Mouse (Mus musculus) frontal cortex, postnatal 14 days (tissue): Measurements from ENCODE around the gene Taldo1.
"Not testable (repeated sequence)": the region's sequence is repeated elsewhere in the genome, so short reads cannot be mapped to it uniquely, and the experiment has no call there.

ENCODE experiments used
- DNase-seq, 2 experiments: peaks; one replicate each; pipeline ENCODE4 v3.0.0; 2022; ENCODE audit warnings: low spot score in 2 of 2

The Taldo1 gene

DNA sequence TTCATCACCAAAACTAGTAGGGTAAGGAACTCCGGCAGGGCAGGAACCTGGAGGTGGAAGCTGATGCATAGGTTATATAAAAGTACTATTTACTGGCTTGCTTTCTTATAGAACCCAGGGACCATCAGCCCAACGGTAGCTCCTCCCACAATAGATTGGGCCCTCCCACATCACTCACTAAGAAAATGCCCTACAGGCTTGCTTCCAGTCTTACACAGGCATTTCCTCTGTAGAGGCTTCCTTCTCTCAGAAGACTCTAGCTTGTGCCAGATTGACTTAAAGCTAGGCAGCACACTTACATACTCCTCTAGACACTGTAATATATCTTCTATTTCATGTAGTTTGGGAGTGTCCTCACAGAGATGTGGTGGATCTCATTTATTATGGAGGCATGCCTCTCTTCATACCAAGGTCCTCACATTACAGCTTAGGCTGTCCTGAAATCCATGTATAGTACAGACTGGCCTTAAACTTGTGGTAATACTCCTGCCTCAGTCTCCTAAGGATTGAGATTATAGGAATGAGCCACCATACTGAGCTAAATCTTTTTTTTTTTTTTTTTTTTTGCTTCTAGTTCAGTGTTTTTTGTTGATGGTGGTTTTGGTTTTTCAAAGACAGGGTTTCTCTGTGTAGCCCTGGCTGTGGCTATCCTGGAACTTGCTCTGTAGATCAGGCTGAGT, 4.1 kb upstream of the Taldo1 start:
- DNase-seq: no peak

GRCm38 (mm10) chr7:141388487-141389109, 3.4 kb upstream of the Taldo1 start:
- DNase-seq: no peak

GRCm38 (mm10) chr7:141390326-141391259, 1.4 kb upstream of the Taldo1 start:
- DNase-seq: no peak

DNA sequence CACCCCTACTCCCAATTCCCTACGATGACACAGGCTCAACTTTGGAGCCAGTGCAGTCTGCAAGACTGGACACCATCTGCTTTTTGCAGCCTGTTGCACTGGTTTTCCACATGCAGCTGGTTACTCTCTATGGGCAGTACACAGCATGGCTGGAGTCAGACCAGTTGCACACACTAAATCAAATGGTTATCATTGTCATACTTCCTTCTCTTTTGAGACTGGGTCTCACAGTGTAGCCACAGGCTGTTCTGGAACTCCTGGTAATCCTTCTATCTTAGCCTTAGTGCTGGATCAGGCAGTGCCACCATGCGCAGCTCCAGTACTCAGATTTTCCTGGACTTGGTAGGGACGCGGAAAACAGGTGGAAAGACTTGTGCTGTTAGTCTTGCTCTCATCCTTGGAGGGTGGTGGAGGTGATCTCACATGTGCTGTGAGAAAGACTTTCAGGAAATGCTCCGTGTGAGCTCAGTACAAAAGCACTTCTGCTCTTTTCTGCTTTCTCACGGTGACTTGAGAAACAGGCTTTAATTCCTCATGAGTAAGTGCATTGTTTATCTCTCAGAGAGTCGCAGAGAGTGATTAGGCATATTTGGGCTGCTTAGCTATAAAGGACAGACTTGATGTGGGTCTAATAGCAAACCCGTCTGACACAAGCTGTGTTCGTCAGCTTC, 688 bp downstream of the Taldo1 start:
- DNase-seq: no peak

GRCm38 (mm10) chr7:141394158-141394557, 2.2 kb downstream of the Taldo1 start:
- no peak for DNase-seq

GRCm38 (mm10) chr7:141394771-141395170, 2.8 kb downstream of the Taldo1 start:
- DNase-seq: peak in 1 of 2 experiments; percentile 48

DNA sequence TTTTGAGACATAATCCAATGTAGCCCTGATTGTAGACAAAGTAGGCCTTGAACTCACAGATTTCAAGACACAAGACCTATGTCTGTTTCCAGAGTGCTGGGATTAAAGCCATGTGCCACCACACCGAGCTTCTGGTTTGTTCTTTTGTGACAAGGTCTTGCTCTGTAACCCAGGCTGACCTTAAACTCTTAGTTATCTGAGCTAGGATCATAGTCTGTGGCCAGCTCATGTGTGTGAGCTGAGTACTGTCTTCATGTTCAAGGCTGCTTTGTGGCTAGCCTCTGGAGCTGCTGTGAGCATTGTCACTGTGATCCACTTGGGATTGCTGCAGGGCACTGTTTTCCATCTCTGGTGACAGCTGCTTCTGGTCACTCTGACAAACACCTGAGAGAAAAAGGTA, 3.3 kb downstream of the Taldo1 start:
- DNase-seq: no peak

GRCm38 (mm10) chr7:141403305-141403704, 11.3 kb downstream of the Taldo1 start:
- DNase-seq: no peak

- no peak for DNase-seq
Observed at GRCm38 (mm10) chr7:141405466-141405865, 13.5 kb downstream of the Taldo1 start.

GRCm38 (mm10) chr7:141407670-141408069, 15.7 kb downstream of the Taldo1 start:
- DNase-seq: not testable (repeated sequence)

- DNase-seq: peak in 1 of 2 experiments; percentile 72
Observed at GRCm38 (mm10) chr7:141408833-141409232, 16.8 kb downstream of the Taldo1 start.

GRCm38 (mm10) chr7:141410631-141411030, 18.6 kb downstream of the Taldo1 start:
- no peak for DNase-seq

DNA sequence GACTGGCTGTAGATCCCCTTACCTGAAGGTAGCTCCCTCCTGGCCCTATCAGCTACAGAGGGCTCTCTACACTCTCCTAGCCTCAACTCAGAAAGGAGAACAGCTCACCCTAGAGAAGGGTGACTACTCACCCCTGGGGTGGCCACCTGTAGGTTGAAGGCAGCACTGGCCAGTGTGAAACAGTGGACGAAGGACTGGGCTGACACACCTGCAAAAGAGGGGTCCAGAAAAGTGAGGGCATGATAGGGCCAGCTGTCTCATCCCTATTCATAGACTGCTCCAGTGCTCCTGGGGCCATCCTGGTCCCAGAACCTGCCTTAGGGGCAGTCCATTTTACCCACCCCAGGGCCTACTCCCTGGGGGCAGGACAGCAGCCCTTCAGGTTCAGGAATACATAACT, 19.7 kb downstream of the Taldo1 start:
- DNase-seq: no peak

- no peak for DNase-seq
Observed at GRCm38 (mm10) chr7:141413331-141413730, 21.3 kb downstream of the Taldo1 start.

DNA sequence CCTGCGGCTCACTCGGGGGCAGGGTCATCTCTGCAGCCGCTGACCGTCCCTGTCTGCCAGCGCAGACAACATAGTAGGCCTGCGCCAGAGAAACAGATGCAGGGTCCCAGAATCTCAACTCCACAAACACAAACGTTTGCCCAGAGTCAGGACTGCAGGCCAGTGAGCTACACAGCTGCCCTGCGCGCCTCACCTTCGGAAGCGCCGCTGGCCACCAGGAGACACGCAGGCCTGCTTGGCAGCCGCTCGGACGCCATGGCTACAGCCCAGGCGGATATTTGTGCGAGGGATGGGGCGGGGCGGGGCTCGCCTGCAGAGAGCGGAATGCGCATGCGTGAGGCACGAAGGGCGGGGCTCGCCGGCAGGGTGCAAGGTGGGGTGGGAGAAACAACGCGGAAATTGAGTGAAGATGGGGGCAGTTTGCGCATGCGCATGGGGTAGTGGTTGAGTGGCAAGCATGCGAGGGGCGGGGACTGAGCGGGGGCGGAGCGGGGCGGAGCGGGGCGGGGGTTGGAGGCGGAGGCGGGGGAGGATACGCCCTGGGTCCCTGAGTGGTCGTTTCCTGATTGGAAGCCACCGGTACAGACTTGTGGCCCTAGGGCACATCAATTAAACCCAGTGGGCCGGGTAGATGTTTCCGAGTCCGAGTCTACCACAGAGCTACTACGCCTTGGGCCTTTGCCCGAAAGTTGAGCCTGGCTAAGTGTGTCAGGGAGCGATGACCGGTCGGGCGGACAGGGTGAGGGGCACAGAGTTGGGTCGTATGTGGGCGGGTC, 22.0 kb downstream of the Taldo1 start, which contains the start of gene Gatd1:
Gene Gatd1 (minus strand): TSS at position 328 of the 776 bp plus-strand sequence.
- peak; percentile 94 to 99 for DNase-seq

DNA sequence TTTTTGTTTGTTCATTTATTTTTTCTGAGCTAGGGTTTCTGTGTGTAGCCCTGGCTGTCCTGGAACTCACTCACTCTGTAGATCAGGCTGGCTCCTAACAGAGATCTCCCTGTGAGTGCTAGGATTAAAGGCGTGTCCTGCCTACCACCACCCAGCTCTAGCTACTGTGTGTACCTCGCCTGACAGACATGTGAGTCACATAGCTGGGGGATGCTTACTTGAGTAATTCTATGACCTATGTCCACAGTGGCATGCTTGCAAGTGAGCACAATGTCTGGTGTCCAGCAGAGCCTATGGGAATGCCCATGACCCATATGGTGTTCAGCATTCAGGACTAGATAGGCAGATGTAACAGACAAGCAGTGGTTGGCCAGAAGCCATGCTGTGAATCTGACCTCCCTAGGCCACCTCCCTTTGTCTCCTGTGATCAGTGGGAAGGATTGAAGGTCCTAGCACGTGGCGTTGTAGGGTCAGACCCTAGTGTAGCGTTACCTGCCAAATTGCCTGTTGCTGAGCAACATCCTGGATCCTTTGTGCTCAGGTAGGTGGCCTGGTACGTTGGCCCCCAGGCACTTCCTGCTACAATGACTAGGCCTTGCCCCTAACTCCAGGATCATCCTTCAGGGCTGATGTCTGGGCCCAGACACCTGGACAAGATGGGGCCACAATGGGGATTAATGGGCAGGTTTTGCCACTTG, 24.3 kb downstream of the Taldo1 start:
- DNase-seq: no peak

DNA sequence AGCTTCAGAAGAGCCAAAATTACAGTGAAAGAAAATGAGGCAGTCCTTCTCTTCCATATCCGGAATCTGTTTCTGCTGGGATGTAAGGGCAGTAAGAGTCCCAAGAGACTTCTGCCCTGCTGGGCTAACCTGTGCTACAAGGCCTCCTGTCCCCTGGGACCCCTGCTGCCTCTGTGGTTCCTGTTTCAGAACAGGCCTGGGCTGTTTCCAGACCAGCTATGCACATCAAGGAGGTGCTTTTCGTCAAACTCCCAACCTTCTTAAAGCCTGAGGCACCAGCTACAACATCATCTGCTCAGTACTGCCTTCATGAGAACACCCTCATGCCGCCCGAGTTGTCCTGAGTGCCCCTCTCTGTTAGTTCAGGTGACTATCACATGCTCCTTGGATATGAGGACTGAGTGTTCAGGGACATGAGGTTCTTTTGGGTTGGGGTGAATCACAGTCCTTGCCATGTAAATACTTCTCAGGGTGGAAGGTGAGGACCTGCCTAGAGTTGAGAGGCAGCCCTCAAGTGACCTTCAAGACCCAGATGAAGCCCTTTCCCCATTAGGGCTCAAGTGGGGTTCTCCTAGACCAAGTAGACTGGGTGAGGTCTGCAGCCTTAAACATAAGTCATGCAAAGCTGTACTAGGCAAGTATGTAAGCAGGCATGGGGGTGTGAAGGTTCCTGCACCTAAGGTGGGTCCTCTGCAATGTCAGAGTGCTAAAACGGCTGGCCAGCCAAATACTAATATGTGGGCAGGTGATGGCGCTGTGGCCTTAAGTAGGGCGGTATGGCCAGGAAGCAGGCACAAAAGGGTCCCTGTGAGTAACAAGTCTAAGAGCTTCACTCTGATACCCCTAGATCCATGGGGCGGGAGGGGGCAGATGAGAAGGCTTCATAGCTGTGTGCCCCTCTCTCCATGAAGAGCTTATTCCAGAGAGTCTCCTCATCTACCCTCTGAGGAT, 26.0 kb downstream of the Taldo1 start:
- no peak for DNase-seq

DNA sequence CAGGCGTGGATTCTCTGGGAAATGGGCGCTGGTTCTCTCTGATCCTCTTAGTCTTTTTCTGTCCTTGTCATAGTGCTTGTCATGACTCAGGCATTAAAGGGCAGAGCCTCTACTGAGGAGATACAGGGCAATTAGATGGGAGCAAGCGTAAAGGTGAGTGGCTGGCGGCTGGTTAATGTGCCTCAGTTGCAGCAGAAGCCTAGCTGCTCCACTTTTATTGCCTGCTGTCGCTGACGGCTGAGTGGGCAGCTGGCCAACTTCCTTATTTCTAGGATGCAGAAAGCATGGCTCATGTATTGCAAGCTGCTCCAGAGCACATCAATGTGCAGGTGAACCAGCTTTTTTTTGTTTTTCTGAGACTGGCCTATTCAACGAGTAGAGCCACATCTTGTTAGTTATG, 27.0 kb downstream of the Taldo1 start:
- DNase-seq: no peak

GRCm38 (mm10) chr7:141420030-141420702, 28.2 kb downstream of the Taldo1 start:
- no peak for DNase-seq
